Mouse (Mus musculus): ENCODE results near the gene Magix.

DNA sequence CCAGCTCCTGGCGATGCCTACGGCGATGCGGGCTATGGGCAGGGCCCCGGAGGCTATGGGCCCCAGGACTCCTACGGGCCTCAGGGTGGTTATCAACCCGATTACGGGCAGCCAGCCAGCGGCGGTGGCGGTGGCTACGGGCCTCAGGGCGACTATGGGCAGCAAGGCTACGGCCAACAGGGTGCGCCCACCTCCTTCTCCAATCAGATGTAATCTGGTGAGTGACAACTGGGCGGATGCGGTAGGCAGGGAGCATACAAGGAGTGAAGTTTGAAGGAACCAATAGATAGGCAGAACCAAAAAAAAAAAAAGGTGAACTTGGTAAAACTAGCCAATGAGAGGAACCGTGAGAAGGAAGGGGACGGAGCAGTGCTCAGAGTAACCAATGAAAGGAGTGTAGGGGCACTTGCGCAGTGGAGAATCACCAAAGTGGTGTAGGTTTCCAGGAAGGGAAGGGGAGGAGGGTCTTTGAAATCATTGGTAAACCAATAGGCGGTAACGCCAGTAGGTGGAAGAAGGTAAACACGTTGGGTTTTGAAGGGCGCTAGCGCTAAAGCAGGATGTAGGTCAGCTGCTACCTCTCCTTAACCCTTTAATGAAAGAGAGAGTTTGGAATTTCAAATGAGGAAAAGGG is 32.3 kb downstream of the Magix start:
- TF ChIP-seq CTCF (IDR thresholded peaks at IDR 0.05; ENCODE audit: extremely low read depth, insufficient read depth, insufficient read length, insufficient replicate concordance) (no peak), POLR2A (IDR thresholded peaks at IDR 0.05; ENCODE audit: low read depth, low read length) (peak; percentile 74)

All from spleen, adult 2 months (tissue).